14 mouse cellular contexts compared by ENCODE assay signal in genomic region chr10:20400406-20400805, GRCm38 (mm10). TPM values are rescaled to one million over a fixed set of nuclear protein-coding genes. Genes with fewer than 3 reads are reported as not detected.
A peak's percentile ranks its signal among the peaks of the same experiment; 100 is the strongest.
DNase-seq lines count a peak whose midpoint lies in the region; ATAC-seq and TF ChIP-seq lines count a peak whose summit lies in the region.
"Had no signal": no experiment of that assay in that cellular context is flagged by ENCODE, and none has a peak within 500 bp of the region (broad histone marks: within the 10 kb centered on the region; RNA-seq: fewer than 3 reads in every experiment).

No protein-coding gene starts in this region.

- ATAC-seq in forebrain, embryonic 14.5 days, result no peak
- ATAC-seq in forebrain, embryonic 13.5 days, result no peak
- ATAC-seq in lung, embryonic 15.5 days (ENCODE audit: borderline replicate concordance, extremely low read depth, low FRiP score, low TSS enrichment), result no peak
- ATAC-seq in intestine, embryonic 16.5 days, result no peak
- ATAC-seq in stomach, embryonic 16.5 days (ENCODE audit: insufficient read depth, low FRiP score), result peak; percentile 29; the same call in 1 of the 2 replicates
- ATAC-seq: hindbrain, postnatal 0 days had no signal

- no peaks in the 10 kb centered on the region for H3K36me3 ChIP-seq in forebrain, embryonic 14.5 days (ENCODE audit: control insufficient read depth, insufficient read depth, low read length)
- H3K36me3 ChIP-seq in forebrain, embryonic 13.5 days (ENCODE audit: poor library complexity, severe bottlenecking), result no peaks in the 10 kb centered on the region
- no peaks in the 10 kb centered on the region for H3K36me3 ChIP-seq in lung, embryonic 15.5 days
- no peaks in the 10 kb centered on the region for H3K36me3 ChIP-seq in intestine, embryonic 16.5 days (ENCODE audit: control insufficient read depth, insufficient read depth, low read length)
- H3K36me3 ChIP-seq in stomach, embryonic 16.5 days (ENCODE audit: control insufficient read depth, insufficient read depth, low read length), result no peaks in the 10 kb centered on the region

- H3K27ac ChIP-seq in forebrain, embryonic 14.5 days (ENCODE audit: low read depth, low read length), result no peak overlapping the region
- no peak overlapping the region for H3K27ac ChIP-seq in forebrain, embryonic 13.5 days
- no peak overlapping the region for H3K27ac ChIP-seq in lung, embryonic 15.5 days
- peak overlapping the region; percentile 1; the same call in 1 of the 2 replicates for H3K27ac ChIP-seq in intestine, embryonic 16.5 days (ENCODE audit: low read length)
- H3K27ac ChIP-seq in stomach, embryonic 16.5 days (ENCODE audit: low read length), result peak overlapping the region; percentile 72
- H3K27ac ChIP-seq: heart, embryonic 13.5 days; hindbrain, postnatal 0 days had no signal

- 0 out of 2 replicates have a peak overlapping the region, but pooled peaks have one; percentile 7 for H3K4me2 ChIP-seq in forebrain, embryonic 14.5 days (ENCODE audit: low read length)
- H3K4me2 ChIP-seq in forebrain, embryonic 13.5 days, result no peak overlapping the region
- 0 out of 2 replicates have a peak overlapping the region, but pooled peaks have one; percentile 12 for H3K4me2 ChIP-seq in lung, embryonic 15.5 days
- no peak overlapping the region for H3K4me2 ChIP-seq in intestine, embryonic 16.5 days (ENCODE audit: low read depth, low read length)
- H3K4me2 ChIP-seq in stomach, embryonic 16.5 days (ENCODE audit: low read depth, low read length), result peak overlapping the region; percentile 13; the same call in 1 of the 2 replicates
- H3K4me2 ChIP-seq: heart, embryonic 13.5 days had no signal

- H3K9me3 ChIP-seq in forebrain, embryonic 14.5 days (replicated peaks; ENCODE audit: control insufficient read depth, low read length), result no peaks in the 10 kb centered on the region
- H3K9me3 ChIP-seq in forebrain, embryonic 13.5 days (replicated peaks), result no peaks in the 10 kb centered on the region; the same call in 1 of the 2 replicates
- no peaks in the 10 kb centered on the region for H3K9me3 ChIP-seq in lung, embryonic 15.5 days
- H3K9me3 ChIP-seq in intestine, embryonic 16.5 days (ENCODE audit: control insufficient read depth, low read length), result no peaks in the 10 kb centered on the region
- no peaks in the 10 kb centered on the region for H3K9me3 ChIP-seq in stomach, embryonic 16.5 days (replicated peaks; ENCODE audit: control insufficient read depth, low read length)
- H3K9me3 ChIP-seq: heart, embryonic 13.5 days had no signal

- no peak for DNase-seq in forebrain, embryonic 14.5 days (ENCODE audit: low spot score)
- DNase-seq in lung, adult 2 months, result no peak
- no peak for DNase-seq in layer of hippocampus, postnatal 36 days
- no peak for DNase-seq in adrenal gland, adult 18-20 months (ENCODE audit: low spot score in 2 of 2)
- DNase-seq: cerebellum, adult 9-11 months; kidney, postnatal 14 days; right cerebral cortex, postnatal 25 days had no signal

- no peaks in the 10 kb centered on the region for H3K27me3 ChIP-seq in forebrain, embryonic 14.5 days (replicated peaks; ENCODE audit: control insufficient read depth, insufficient read depth, low read length)
- H3K27me3 ChIP-seq in forebrain, embryonic 13.5 days, result no peaks in the 10 kb centered on the region
- no peaks in the 10 kb centered on the region for H3K27me3 ChIP-seq in lung, embryonic 15.5 days
- no peaks in the 10 kb centered on the region for H3K27me3 ChIP-seq in intestine, embryonic 16.5 days (replicated peaks; ENCODE audit: control insufficient read depth, insufficient read depth, low read length)
- no peaks in the 10 kb centered on the region for H3K27me3 ChIP-seq in stomach, embryonic 16.5 days (ENCODE audit: control insufficient read depth, insufficient read depth, low read length)
- H3K27me3 ChIP-seq: heart, embryonic 13.5 days had no signal

- WGBS in forebrain, embryonic 14.5 days, result 80% methylated on average over 15 of the region's 15 CpGs
- WGBS in forebrain, embryonic 13.5 days, result 69% methylated on average over 15 of the region's 15 CpGs
- 69% methylated on average over 15 of the region's 15 CpGs for WGBS in lung, embryonic 15.5 days
- 78% methylated on average over 15 of the region's 15 CpGs for WGBS in lung, adult 2 months
- 65% methylated on average over 15 of the region's 15 CpGs for WGBS in intestine, embryonic 16.5 days
- WGBS in stomach, embryonic 16.5 days, result 65% methylated on average over 15 of the region's 15 CpGs

- no peak overlapping the region for H3K4me3 ChIP-seq in forebrain, embryonic 14.5 days (ENCODE audit: low read depth, low read length)
- H3K4me3 ChIP-seq in forebrain, embryonic 13.5 days, result no peak overlapping the region
- H3K4me3 ChIP-seq in lung, embryonic 15.5 days, result no peak overlapping the region
- H3K4me3 ChIP-seq in lung, adult 2 months (replicated peaks; ENCODE audit: extremely low read depth, low read depth, low read length), result no peak overlapping the region
- no peak overlapping the region for H3K4me3 ChIP-seq in intestine, embryonic 16.5 days (ENCODE audit: low read length)
- H3K4me3 ChIP-seq in stomach, embryonic 16.5 days (replicated peaks; ENCODE audit: low read length), result no peak overlapping the region
- H3K4me3 ChIP-seq: heart, embryonic 13.5 days had no signal

- H3K9ac ChIP-seq in forebrain, embryonic 14.5 days (ENCODE audit: low read length), result no peak overlapping the region
- H3K9ac ChIP-seq in forebrain, embryonic 13.5 days, result no peak overlapping the region
- no peak overlapping the region for H3K9ac ChIP-seq in lung, embryonic 15.5 days
- H3K9ac ChIP-seq in intestine, embryonic 16.5 days (ENCODE audit: low read depth, low read length), result no peak overlapping the region
- no peak overlapping the region for H3K9ac ChIP-seq in stomach, embryonic 16.5 days (ENCODE audit: low read length)
- H3K9ac ChIP-seq: heart, embryonic 13.5 days had no signal

- H3K4me1 ChIP-seq in forebrain, embryonic 14.5 days (ENCODE audit: control insufficient read depth, insufficient read depth, low read length), result no peaks in the 10 kb centered on the region
- peaks cover 9% of the 10 kb centered on the region; the same call in 1 of the 2 replicates for H3K4me1 ChIP-seq in forebrain, embryonic 13.5 days
- peaks cover 11% of the 10 kb centered on the region; the same call in 1 of the 2 replicates for H3K4me1 ChIP-seq in lung, embryonic 15.5 days
- H3K4me1 ChIP-seq in lung, adult 2 months (ENCODE audit: control insufficient read depth, insufficient read depth, low read length), result no peaks in the 10 kb centered on the region
- no peaks in the 10 kb centered on the region for H3K4me1 ChIP-seq in intestine, embryonic 16.5 days (ENCODE audit: control insufficient read depth, insufficient read depth, low read length)
- H3K4me1 ChIP-seq in stomach, embryonic 16.5 days (ENCODE audit: control insufficient read depth, insufficient read depth, low read length), result peaks cover 5% of the 10 kb centered on the region

- no peak for TF ChIP-seq CTCF in lung, adult 2 months (IDR thresholded peaks at IDR 0.05; ENCODE audit: insufficient read depth, low read length)

- TF ChIP-seq POLR2A in lung, adult 2 months (IDR thresholded peaks at IDR 0.05; ENCODE audit: borderline replicate concordance, extremely low read depth, low read depth, low read length), result no peak

RNA-seq across cellular contexts. Expression of gene Mtfr2, which starts 52.8 kb away (rescaled TPM):
- 0.80 and 1.1 TPM in 2 replicates for polyA plus RNA-seq in forebrain, embryonic 14.5 days (2014; fragmentation: Nextera tagmentation; extraction: Ambion mirVana)
- polyA plus RNA-seq in forebrain, embryonic 13.5 days (2015; fragmentation: Nextera tagmentation; extraction: Ambion mirVana), result 2.6 and 3.0 TPM in 2 replicates
- 2.2 and 3.1 TPM in 2 replicates for polyA plus RNA-seq in lung, embryonic 15.5 days (2015; fragmentation: Nextera tagmentation; extraction: Ambion mirVana)
- polyA plus RNA-seq in lung, adult 2 months (2012; rRNA removed), result 0.07 and 0.34 TPM in 2 replicates
- polyA plus RNA-seq in intestine, embryonic 16.5 days (2015; fragmentation: Nextera tagmentation; extraction: Ambion mirVana), result 1.5 and 1.7 TPM in 2 replicates
- 1.5 and 1.6 TPM in 2 replicates for polyA plus RNA-seq in stomach, embryonic 16.5 days (2015; fragmentation: Nextera tagmentation; extraction: Ambion mirVana)
- under 1 TPM; 0.62 to 0.99 TPM for total RNA-seq in layer of hippocampus, postnatal 36 days (2021)
- under 1 TPM; 0.54 to 0.63 TPM for total RNA-seq in adrenal gland, adult 18-20 months (2021)
- total RNA-seq: gastrocnemius, adult 8-10 months; hindbrain, postnatal 0 days had no signal

Comparison
In these comparisons a context has a peak if more than half of its experiments do, and no peak if none do; other contexts are left out.
1. H3K4me2 ChIP-seq: peak in forebrain, embryonic 14.5 days (single experiment), lung, embryonic 15.5 days (single experiment) and stomach, embryonic 16.5 days (single experiment); none in forebrain, embryonic 13.5 days (single experiment) and intestine, embryonic 16.5 days (single experiment).
2. H3K27ac ChIP-seq: peak in intestine, embryonic 16.5 days (single experiment) and stomach, embryonic 16.5 days (single experiment); none in forebrain, embryonic 14.5 days (single experiment), forebrain, embryonic 13.5 days (single experiment) and lung, embryonic 15.5 days (single experiment).